Mouse (Mus musculus): ENCODE data around the gene Tmem95.

DNA sequence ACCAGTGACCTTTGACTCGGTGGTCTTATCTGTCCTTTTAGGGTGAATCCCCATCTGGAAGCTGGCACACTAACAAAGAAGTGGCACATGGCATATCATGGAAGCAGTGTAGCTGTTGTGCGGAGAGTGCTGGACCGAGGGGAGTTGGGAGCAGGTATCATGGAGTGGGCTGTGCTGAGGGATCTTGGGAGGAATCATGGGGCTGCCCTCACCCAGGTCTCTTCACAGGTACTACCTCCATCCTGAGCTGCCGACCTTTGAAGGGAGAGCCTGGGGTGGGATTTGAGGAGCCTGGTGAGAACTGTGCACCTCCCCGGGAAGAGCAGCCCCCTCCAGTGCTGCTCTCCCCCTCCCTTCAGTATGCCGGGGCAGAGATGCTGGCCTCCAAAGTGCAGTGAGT is 33.9 kb upstream of the Tmem95 start:
- no peak for TF ChIP-seq CTCF (IDR thresholded peaks at IDR 0.05; ENCODE audit: extremely low read depth, insufficient read depth, low read length)
- no peak for TF ChIP-seq POLR2A (IDR thresholded peaks at IDR 0.05; ENCODE audit: extremely low read depth, insufficient read depth, low read length)

Measured in cortical plate, adult 2 months (tissue).